Mouse (Mus musculus): Measurements from ENCODE around the gene Zfp715. TPM values are rescaled to one million over a fixed set of nuclear protein-coding genes. Genes with fewer than 3 reads are reported as not detected.

The Zfp715 gene
- total and polyA plus RNA-seq, 3 experiments: 9.8 to 17.1 (median 10.7) TPM

DNA sequence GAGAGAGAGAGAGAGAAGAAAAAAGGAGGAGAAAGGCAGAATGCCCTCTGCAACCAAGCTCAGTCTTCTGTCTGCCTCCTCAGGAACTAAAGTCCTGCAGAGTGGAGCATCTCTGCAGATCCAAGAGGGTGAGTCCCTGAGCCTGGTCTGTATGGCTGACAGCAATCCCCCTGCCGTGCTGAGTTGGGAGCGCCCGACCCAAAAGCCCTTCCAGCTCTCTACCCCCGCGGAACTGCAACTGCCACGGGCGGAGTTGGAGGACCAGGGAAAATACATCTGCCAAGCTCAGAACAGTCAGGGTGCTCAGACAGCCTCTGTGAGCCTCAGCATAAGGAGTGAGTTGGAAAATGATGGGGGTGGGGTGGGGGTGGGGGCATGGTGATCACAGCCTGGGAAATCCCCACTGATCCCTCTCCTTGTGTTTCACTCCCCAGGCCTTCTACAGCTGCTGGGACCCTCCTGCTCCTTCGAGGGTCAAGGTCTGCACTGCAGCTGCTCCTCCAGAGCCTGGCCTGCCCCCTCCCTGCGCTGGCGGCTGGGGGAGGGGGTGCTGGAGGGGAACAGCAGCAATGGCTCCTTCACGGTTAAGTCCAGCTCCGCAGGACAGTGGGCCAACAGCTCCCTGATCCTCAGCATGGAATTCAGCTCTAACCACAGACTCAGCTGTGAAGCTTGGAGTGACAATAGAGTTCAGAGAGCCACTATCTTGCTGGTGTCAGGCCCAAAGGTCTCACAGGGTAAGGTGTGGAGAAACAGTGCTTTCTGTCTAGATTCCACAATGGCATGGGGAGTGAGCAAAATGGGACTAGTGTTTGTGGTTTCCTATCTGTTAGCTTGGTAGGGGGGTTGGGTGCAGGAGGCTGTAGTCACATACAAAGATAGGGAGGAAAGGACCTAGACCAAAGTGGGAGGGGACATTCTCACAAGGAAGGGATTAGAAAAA, 42.1 kb upstream of the Zfp715 start:
- in situ Hi-C loops (cut with MboI; ENCODE audit: low pct_ligation_motif_present, low pct_unique_long_range_greater_than_20kb, low sequenced_read_pairs) (loop anchor here (10.0 kb wide), 1 partner anchor 70 kb away; the partner anchor contains the start of gene Lim2), dilution Hi-C loops (cut with MboI; ENCODE audit: extremely low pct_ligation_motif_present, extremely low pct_unique_long_range_greater_than_20kb, low sequenced_read_pairs) (no loop called here)
- H3K4me1 ChIP-seq (ENCODE audit: control insufficient read depth in 1 of 2, insufficient read depth in 2 of 2): peaks cover 13 to 67% of the 10 kb centered on the region in 2 experiments; a peak in 3 of 4 replicates
- no peaks in the 10 kb centered on the region for H3K27me3 ChIP-seq (replicated peaks)
- H3K4me3 ChIP-seq (replicated peaks in 1 of 3; ENCODE audit: low read depth in 2 of 3, low read length in 2 of 3, poor library complexity in 1 of 3): no peak overlapping the region
- no peak overlapping the region for H3K4me2 ChIP-seq (ENCODE audit: insufficient read depth, low read depth, poor library complexity, severe bottlenecking)
- H3K27ac ChIP-seq (ENCODE audit: insufficient read depth, low read depth): no peak overlapping the region
- no peaks in the 10 kb centered on the region for H3K9me3 ChIP-seq (replicated peaks; ENCODE audit: low read length)
- H3K9ac ChIP-seq (ENCODE audit: insufficient read depth, low read depth): no peak overlapping the region
- DNase-seq (ENCODE audit: extremely low read depth): no peak
- no peaks in the 10 kb centered on the region for H3K79me2 ChIP-seq (replicated peaks; ENCODE audit: control insufficient read depth, extremely low read depth, insufficient read depth, poor library complexity, severe bottlenecking)
- TF ChIP-seq JUND (conservative IDR thresholded peaks at IDR 0.05; ENCODE audit: low read depth, low read length) (no peak), MAX (IDR thresholded peaks at IDR 0.05; ENCODE audit: low read length) (no peak), HCFC1 (IDR thresholded peaks at IDR 0.05; ENCODE audit: low read depth, low read length) (no peak), ZMIZ1 (IDR thresholded peaks at IDR 0.05; ENCODE audit: low read depth, low read length) (no peak), ETS1 (conservative IDR thresholded peaks at IDR 0.05; ENCODE audit: low read depth, low read length) (no peak), BHLHE40 (IDR thresholded peaks at IDR 0.05; ENCODE audit: low read depth, low read length) (no peak), JUN (IDR thresholded peaks at IDR 0.05; ENCODE audit: insufficient read depth, low read depth, low read length) (no peak), TBP (conservative IDR thresholded peaks at IDR 0.05; ENCODE audit: low read depth, low read length) (no peak), NRF1 (IDR thresholded peaks at IDR 0.05; ENCODE audit: low read depth, low read length) (no peak)
- no peaks in the 10 kb centered on the region for H3K36me3 ChIP-seq (replicated peaks in 1 of 2; ENCODE audit: control insufficient read depth in 1 of 2, insufficient read depth in 1 of 2, low read length in 1 of 2)

DNA sequence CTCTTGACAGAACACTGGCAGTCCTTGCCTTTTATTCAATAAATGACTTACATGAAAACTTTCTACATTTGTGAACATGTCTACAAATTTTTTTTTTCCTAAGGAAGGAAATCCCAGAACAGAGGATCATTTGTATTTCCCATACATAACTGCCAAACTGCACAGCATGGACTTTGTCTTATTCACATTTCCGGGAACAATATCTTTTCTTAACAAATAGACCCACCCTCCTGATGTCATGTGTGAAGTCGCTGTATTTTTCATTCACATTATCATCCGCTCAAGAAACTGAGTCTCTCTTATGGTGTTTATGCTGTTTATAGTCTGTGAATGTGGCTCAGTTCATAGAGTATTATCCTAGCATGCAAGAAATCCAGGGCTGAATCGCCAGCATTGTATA, 40.7 kb upstream of the Zfp715 start:
- dilution Hi-C loops (cut with MboI; ENCODE audit: extremely low pct_ligation_motif_present, extremely low pct_unique_long_range_greater_than_20kb, low sequenced_read_pairs) (no loop called here), in situ Hi-C loops (cut with MboI; ENCODE audit: low pct_ligation_motif_present, low pct_unique_long_range_greater_than_20kb, low sequenced_read_pairs) (loop anchor here (10.0 kb wide), 1 partner anchor 71 kb away; the partner anchor contains the start of gene Lim2)
- peaks cover 15 to 71% of the 10 kb centered on the region in 2 experiments for H3K4me1 ChIP-seq (ENCODE audit: control insufficient read depth in 1 of 2, insufficient read depth in 2 of 2)
- DNase-seq (ENCODE audit: extremely low read depth): no peak
- no peaks in the 10 kb centered on the region for H3K9me3 ChIP-seq (replicated peaks; ENCODE audit: low read length)
- no peaks in the 10 kb centered on the region for H3K79me2 ChIP-seq (replicated peaks; ENCODE audit: control insufficient read depth, extremely low read depth, insufficient read depth, poor library complexity, severe bottlenecking)
- no peak overlapping the region for H3K4me2 ChIP-seq (ENCODE audit: insufficient read depth, low read depth, poor library complexity, severe bottlenecking)
- no peak overlapping the region for H3K27ac ChIP-seq (ENCODE audit: insufficient read depth, low read depth)
- no peaks in the 10 kb centered on the region for H3K36me3 ChIP-seq (replicated peaks in 1 of 2; ENCODE audit: control insufficient read depth in 1 of 2, insufficient read depth in 1 of 2, low read length in 1 of 2)
- H3K9ac ChIP-seq (ENCODE audit: insufficient read depth, low read depth): no peak overlapping the region
- H3K4me3 ChIP-seq (replicated peaks in 1 of 3; ENCODE audit: low read depth in 2 of 3, low read length in 2 of 3, poor library complexity in 1 of 3): no peak overlapping the region
- H3K27me3 ChIP-seq (replicated peaks): no peaks in the 10 kb centered on the region
- TF ChIP-seq JUN (IDR thresholded peaks at IDR 0.05; ENCODE audit: insufficient read depth, low read depth, low read length) (no peak), ZNF384 (IDR thresholded peaks at IDR 0.05; ENCODE audit: low read depth, low read length) (no peak), IRF4 (IDR thresholded peaks at IDR 0.05; ENCODE audit: low read depth, low read length) (no peak), KAT2A (IDR thresholded peaks at IDR 0.05; ENCODE audit: insufficient replicate concordance, low read length) (no peak), USF2 (conservative IDR thresholded peaks at IDR 0.05; ENCODE audit: low read depth, low read length) (no peak), TBP (conservative IDR thresholded peaks at IDR 0.05; ENCODE audit: low read depth, low read length) (no peak), CHD1 (IDR thresholded peaks at IDR 0.05; ENCODE audit: low read depth, low read length) (no peak), UBTF (IDR thresholded peaks at IDR 0.05; ENCODE audit: low read depth, low read length) (no peak), MEF2A (IDR thresholded peaks at IDR 0.05; ENCODE audit: borderline replicate concordance, low read depth, low read length) (no peak)
